Mouse (Mus musculus): ENCODE measurements at regions not wholly inside any gene's neighbourhood (a gene's known extent, or its start where the extent isn't known, plus 50 kb on each side); places are given as distances from the start of the nearest gene placed in this dataset.

GRCm38 (mm10) chr4:22047730-22048455 is 116.8 kb downstream of the Faxc start:
- 72% methylated on average over 8 of the region's 8 CpGs for WGBS
- DNase-seq (ENCODE audit: low spot score) = no peak
- Histone ChIP-seq H3K4me2 (ENCODE audit: low read length) (no peak overlapping the region), H3K27me3 (replicated peaks; ENCODE audit: control insufficient read depth, insufficient read depth, low read length) (no peaks in the 10 kb centered on the region), H3K9me3 (ENCODE audit: control insufficient read depth, low read length) (no peaks in the 10 kb centered on the region), H3K27ac (ENCODE audit: low read depth) (no peak overlapping the region), H3K4me3 (ENCODE audit: low read depth, low read length) (no peak overlapping the region), H3K4me1 (replicated peaks; ENCODE audit: control insufficient read depth, insufficient read depth, low read length) (no peaks in the 10 kb centered on the region), H3K36me3 (ENCODE audit: control insufficient read depth, insufficient read depth, low read length) (no peaks in the 10 kb centered on the region), H3K9ac (ENCODE audit: low read length) (no peak overlapping the region)
- ATAC-seq (replicated peaks; ENCODE audit: low FRiP score, low TSS enrichment, low read depth) = no peak

- no peaks in the 10 kb centered on the region for H3K27me3 ChIP-seq (replicated peaks; ENCODE audit: control insufficient read depth, insufficient read depth, low read length)
- no peak overlapping the region for H3K4me2 ChIP-seq (ENCODE audit: low read length)
- H3K36me3 ChIP-seq (ENCODE audit: control insufficient read depth, insufficient read depth, low read length) = no peaks in the 10 kb centered on the region
- no peaks in the 10 kb centered on the region for H3K9me3 ChIP-seq (ENCODE audit: control insufficient read depth, low read length)
- ATAC-seq (replicated peaks; ENCODE audit: low FRiP score, low TSS enrichment, low read depth) (no peak), DNase-seq (ENCODE audit: low spot score) (no peak)
- no peaks in the 10 kb centered on the region for H3K4me1 ChIP-seq (replicated peaks; ENCODE audit: control insufficient read depth, insufficient read depth, low read length)
- 65% methylated on average over 5 of the region's 5 CpGs for WGBS
- H3K4me3 ChIP-seq (ENCODE audit: low read depth, low read length) = no peak overlapping the region
- H3K27ac ChIP-seq (ENCODE audit: low read depth) = no peak overlapping the region
- H3K9ac ChIP-seq (ENCODE audit: low read length) = no peak overlapping the region
Measured at GRCm38 (mm10) chr4:22066785-22067433, 135.8 kb downstream of the Faxc start.

- Histone ChIP-seq H3K36me3 (ENCODE audit: control insufficient read depth, insufficient read depth, low read length) (no peaks in the 10 kb centered on the region), H3K9me3 (ENCODE audit: control insufficient read depth, low read length) (no peaks in the 10 kb centered on the region), H3K27ac (ENCODE audit: low read depth) (no peak overlapping the region), H3K4me2 (ENCODE audit: low read length) (no peak overlapping the region), H3K9ac (ENCODE audit: low read length) (no peak overlapping the region), H3K4me1 (replicated peaks; ENCODE audit: control insufficient read depth, insufficient read depth, low read length) (no peaks in the 10 kb centered on the region), H3K4me3 (ENCODE audit: low read depth, low read length) (no peak overlapping the region), H3K27me3 (replicated peaks; ENCODE audit: control insufficient read depth, insufficient read depth, low read length) (no peaks in the 10 kb centered on the region)
- DNase-seq (ENCODE audit: low spot score) (no peak), ATAC-seq (replicated peaks; ENCODE audit: low FRiP score, low TSS enrichment, low read depth) (no peak)
- WGBS = 82% methylated on average over 14 of the region's 14 CpGs
Measured at GRCm38 (mm10) chr4:22067678-22068299, 136.7 kb downstream of the Faxc start.

GRCm38 (mm10) chr4:22088209-22088787 is 157.2 kb downstream of the Faxc start:
- Histone ChIP-seq H3K36me3 (ENCODE audit: control insufficient read depth, insufficient read depth, low read length) (no peaks in the 10 kb centered on the region), H3K27me3 (replicated peaks; ENCODE audit: control insufficient read depth, insufficient read depth, low read length) (no peaks in the 10 kb centered on the region), H3K4me2 (ENCODE audit: low read length) (no peak overlapping the region), H3K9me3 (ENCODE audit: control insufficient read depth, low read length) (peaks cover 2% of the 10 kb centered on the region; the same call in 1 of the 2 replicates), H3K9ac (ENCODE audit: low read length) (no peak overlapping the region), H3K4me1 (replicated peaks; ENCODE audit: control insufficient read depth, insufficient read depth, low read length) (no peaks in the 10 kb centered on the region), H3K4me3 (ENCODE audit: low read depth, low read length) (no peak overlapping the region), H3K27ac (ENCODE audit: low read depth) (no peak overlapping the region)
- 55% methylated on average over 3 of the region's 3 CpGs for WGBS
- ATAC-seq (replicated peaks; ENCODE audit: low FRiP score, low TSS enrichment, low read depth) (no peak), DNase-seq (ENCODE audit: low spot score) (no peak)

GRCm38 (mm10) chr4:22089637-22090041 is 158.5 kb downstream of the Faxc start:
- no peak for DNase-seq (ENCODE audit: low spot score)
- no peak overlapping the region for H3K9ac ChIP-seq (ENCODE audit: low read length)
- H3K4me1 ChIP-seq (replicated peaks; ENCODE audit: control insufficient read depth, insufficient read depth, low read length) = no peaks in the 10 kb centered on the region
- no peaks in the 10 kb centered on the region for H3K36me3 ChIP-seq (ENCODE audit: control insufficient read depth, insufficient read depth, low read length)
- no peak overlapping the region for H3K27ac ChIP-seq (ENCODE audit: low read depth)
- WGBS = 93% methylated on average over 1 of the region's 1 CpGs
- ATAC-seq (replicated peaks; ENCODE audit: low FRiP score, low TSS enrichment, low read depth) = no peak
- no peaks in the 10 kb centered on the region for H3K9me3 ChIP-seq (ENCODE audit: control insufficient read depth, low read length)
- H3K4me3 ChIP-seq (ENCODE audit: low read depth, low read length) = no peak overlapping the region
- no peaks in the 10 kb centered on the region for H3K27me3 ChIP-seq (replicated peaks; ENCODE audit: control insufficient read depth, insufficient read depth, low read length)
- no peak overlapping the region for H3K4me2 ChIP-seq (ENCODE audit: low read length)

GRCm38 (mm10) chr4:22090536-22090935 is 159.4 kb downstream of the Faxc start:
- Histone ChIP-seq H3K27ac (ENCODE audit: low read depth) (no peak overlapping the region), H3K4me1 (replicated peaks; ENCODE audit: control insufficient read depth, insufficient read depth, low read length) (no peaks in the 10 kb centered on the region), H3K4me3 (ENCODE audit: low read depth, low read length) (no peak overlapping the region), H3K9me3 (ENCODE audit: control insufficient read depth, low read length) (no peaks in the 10 kb centered on the region), H3K9ac (ENCODE audit: low read length) (no peak overlapping the region), H3K36me3 (ENCODE audit: control insufficient read depth, insufficient read depth, low read length) (no peaks in the 10 kb centered on the region), H3K4me2 (ENCODE audit: low read length) (no peak overlapping the region), H3K27me3 (replicated peaks; ENCODE audit: control insufficient read depth, insufficient read depth, low read length) (no peaks in the 10 kb centered on the region)
- no peak for DNase-seq (ENCODE audit: low spot score)
- no peak for ATAC-seq (replicated peaks; ENCODE audit: low FRiP score, low TSS enrichment, low read depth)
- WGBS = 74% methylated on average over 11 of the region's 11 CpGs

GRCm38 (mm10) chr4:22092551-22092950 is 161.4 kb downstream of the Faxc start:
- 91% methylated on average over 4 of the region's 4 CpGs for WGBS
- no peak overlapping the region for H3K9ac ChIP-seq (ENCODE audit: low read length)
- ATAC-seq (replicated peaks; ENCODE audit: low FRiP score, low TSS enrichment, low read depth) (no peak), DNase-seq (ENCODE audit: low spot score) (no peak)
- no peaks in the 10 kb centered on the region for H3K9me3 ChIP-seq (ENCODE audit: control insufficient read depth, low read length)
- H3K36me3 ChIP-seq (ENCODE audit: control insufficient read depth, insufficient read depth, low read length) = no peaks in the 10 kb centered on the region
- no peaks in the 10 kb centered on the region for H3K4me1 ChIP-seq (replicated peaks; ENCODE audit: control insufficient read depth, insufficient read depth, low read length)
- H3K27me3 ChIP-seq (replicated peaks; ENCODE audit: control insufficient read depth, insufficient read depth, low read length) = no peaks in the 10 kb centered on the region
- H3K27ac ChIP-seq (ENCODE audit: low read depth) = no peak overlapping the region
- no peak overlapping the region for H3K4me2 ChIP-seq (ENCODE audit: low read length)
- H3K4me3 ChIP-seq (ENCODE audit: low read depth, low read length) = no peak overlapping the region

- Histone ChIP-seq H3K27me3 (replicated peaks; ENCODE audit: control insufficient read depth, insufficient read depth, low read length) (no peaks in the 10 kb centered on the region), H3K27ac (ENCODE audit: low read depth) (no peak overlapping the region), H3K9ac (ENCODE audit: low read length) (no peak overlapping the region), H3K4me3 (ENCODE audit: low read depth, low read length) (no peak overlapping the region), H3K4me1 (replicated peaks; ENCODE audit: control insufficient read depth, insufficient read depth, low read length) (no peaks in the 10 kb centered on the region), H3K36me3 (ENCODE audit: control insufficient read depth, insufficient read depth, low read length) (no peaks in the 10 kb centered on the region), H3K9me3 (ENCODE audit: control insufficient read depth, low read length) (no peaks in the 10 kb centered on the region), H3K4me2 (ENCODE audit: low read length) (no peak overlapping the region)
- DNase-seq (ENCODE audit: low spot score) = no peak
- ATAC-seq (replicated peaks; ENCODE audit: low FRiP score, low TSS enrichment, low read depth) = no peak
- 39% methylated on average over 11 of the region's 11 CpGs for WGBS
Measured at GRCm38 (mm10) chr4:22095257-22096031, 164.3 kb downstream of the Faxc start.
